Mouse (Mus musculus): ENCODE results near the gene Ldlr. TPM values are rescaled to one million over a fixed set of nuclear protein-coding genes. Genes with fewer than 3 reads are reported as not detected.

The Ldlr gene
- polyA plus RNA-seq, 1 experiment = 17.9 TPM

- Histone ChIP-seq H3K27ac (ENCODE audit: insufficient read depth, low read length) (no peak overlapping the region), H3K4me1 (ENCODE audit: control insufficient read depth, insufficient read depth, low read length) (no peaks in the 10 kb centered on the region), H3K4me3 (ENCODE audit: insufficient read depth, low read length) (no peak overlapping the region)
- TF ChIP-seq POLR2A (IDR thresholded peaks at IDR 0.05; ENCODE audit: extremely low read depth, insufficient read depth, low read length) (no peak), CTCF (IDR thresholded peaks at IDR 0.05; ENCODE audit: extremely low read depth, insufficient read depth, low read length) (no peak)
Measured at GRCm38 (mm10) chr9:21735126-21735525, 11.8 kb downstream of the Ldlr start.

- Histone ChIP-seq H3K27ac (ENCODE audit: insufficient read depth, low read length) (no peak overlapping the region), H3K4me3 (ENCODE audit: insufficient read depth, low read length) (no peak overlapping the region), H3K4me1 (ENCODE audit: control insufficient read depth, insufficient read depth, low read length) (no peaks in the 10 kb centered on the region)
- TF ChIP-seq CTCF (IDR thresholded peaks at IDR 0.05; ENCODE audit: extremely low read depth, insufficient read depth, low read length) (no peak), POLR2A (IDR thresholded peaks at IDR 0.05; ENCODE audit: extremely low read depth, insufficient read depth, low read length) (no peak)
Measured at GRCm38 (mm10) chr9:21736580-21736979, 13.3 kb downstream of the Ldlr start.

GRCm38 (mm10) chr9:21737188-21737587 lies 13.9 kb downstream of the Ldlr start:
- Histone ChIP-seq H3K4me1 (ENCODE audit: control insufficient read depth, insufficient read depth, low read length) (no peaks in the 10 kb centered on the region), H3K4me3 (ENCODE audit: insufficient read depth, low read length) (no peak overlapping the region), H3K27ac (ENCODE audit: insufficient read depth, low read length) (no peak overlapping the region)
- TF ChIP-seq CTCF (IDR thresholded peaks at IDR 0.05; ENCODE audit: extremely low read depth, insufficient read depth, low read length) (no peak), POLR2A (IDR thresholded peaks at IDR 0.05; ENCODE audit: extremely low read depth, insufficient read depth, low read length) (no peak)

- TF ChIP-seq CTCF (IDR thresholded peaks at IDR 0.05; ENCODE audit: extremely low read depth, insufficient read depth, low read length) (no peak), POLR2A (IDR thresholded peaks at IDR 0.05; ENCODE audit: extremely low read depth, insufficient read depth, low read length) (no peak)
- H3K27ac ChIP-seq (ENCODE audit: insufficient read depth, low read length) = no peak overlapping the region
- H3K4me1 ChIP-seq (ENCODE audit: control insufficient read depth, insufficient read depth, low read length) = no peaks in the 10 kb centered on the region
- H3K4me3 ChIP-seq (ENCODE audit: insufficient read depth, low read length) = no peak overlapping the region
Measured at GRCm38 (mm10) chr9:21738776-21739175, 15.5 kb downstream of the Ldlr start.

GRCm38 (mm10) chr9:21740427-21740826 lies 17.1 kb downstream of the Ldlr start:
- Histone ChIP-seq H3K4me3 (ENCODE audit: insufficient read depth, low read length) (no peak overlapping the region), H3K4me1 (ENCODE audit: control insufficient read depth, insufficient read depth, low read length) (no peaks in the 10 kb centered on the region), H3K27ac (ENCODE audit: insufficient read depth, low read length) (no peak overlapping the region)
- TF ChIP-seq CTCF (IDR thresholded peaks at IDR 0.05; ENCODE audit: extremely low read depth, insufficient read depth, low read length) (no peak), POLR2A (IDR thresholded peaks at IDR 0.05; ENCODE audit: extremely low read depth, insufficient read depth, low read length) (no peak)

- Histone ChIP-seq H3K4me1 (ENCODE audit: control insufficient read depth, insufficient read depth, low read length) (no peaks in the 10 kb centered on the region), H3K27ac (ENCODE audit: insufficient read depth, low read length) (no peak overlapping the region), H3K4me3 (ENCODE audit: insufficient read depth, low read length) (no peak overlapping the region)
- TF ChIP-seq POLR2A (IDR thresholded peaks at IDR 0.05; ENCODE audit: extremely low read depth, insufficient read depth, low read length) = no peak
- TF ChIP-seq CTCF (IDR thresholded peaks at IDR 0.05; ENCODE audit: extremely low read depth, insufficient read depth, low read length) = no peak
Measured at GRCm38 (mm10) chr9:21741514-21741913, 18.2 kb downstream of the Ldlr start.

GRCm38 (mm10) chr9:21747238-21747774 lies 24.0 kb downstream of the Ldlr start:
- Histone ChIP-seq H3K4me1 (ENCODE audit: control insufficient read depth, insufficient read depth, low read length) (peaks cover 5% of the 10 kb centered on the region), H3K4me3 (ENCODE audit: insufficient read depth, low read length) (no peak overlapping the region), H3K27ac (ENCODE audit: insufficient read depth, low read length) (no peak overlapping the region)
- TF ChIP-seq CTCF (IDR thresholded peaks at IDR 0.05; ENCODE audit: extremely low read depth, insufficient read depth, low read length) (no peak), POLR2A (IDR thresholded peaks at IDR 0.05; ENCODE audit: extremely low read depth, insufficient read depth, low read length) (no peak)

GRCm38 (mm10) chr9:21748033-21748432 lies 24.8 kb downstream of the Ldlr start:
- H3K4me1 ChIP-seq (ENCODE audit: control insufficient read depth, insufficient read depth, low read length) = peaks cover 5% of the 10 kb centered on the region
- no peak overlapping the region for H3K27ac ChIP-seq (ENCODE audit: insufficient read depth, low read length)
- TF ChIP-seq POLR2A (IDR thresholded peaks at IDR 0.05; ENCODE audit: extremely low read depth, insufficient read depth, low read length) = no peak
- no peak for TF ChIP-seq CTCF (IDR thresholded peaks at IDR 0.05; ENCODE audit: extremely low read depth, insufficient read depth, low read length)

GRCm38 (mm10) chr9:21748491-21748890 lies 25.2 kb downstream of the Ldlr start:
- TF ChIP-seq CTCF (IDR thresholded peaks at IDR 0.05; ENCODE audit: extremely low read depth, insufficient read depth, low read length) = no peak
- TF ChIP-seq POLR2A (IDR thresholded peaks at IDR 0.05; ENCODE audit: extremely low read depth, insufficient read depth, low read length) = no peak
- Histone ChIP-seq H3K27ac (ENCODE audit: insufficient read depth, low read length) (no peak overlapping the region), H3K4me3 (ENCODE audit: insufficient read depth, low read length) (no peak overlapping the region), H3K4me1 (ENCODE audit: control insufficient read depth, insufficient read depth, low read length) (peaks cover 5% of the 10 kb centered on the region)

More at GRCm38 (mm10) chr9:21748033-21748432, 24.8 kb downstream of the Ldlr start:
- no peak overlapping the region for H3K4me3 ChIP-seq (ENCODE audit: insufficient read depth, low read length)

GRCm38 (mm10) chr9:21749382-21750118 lies 26.3 kb downstream of the Ldlr start:
- Histone ChIP-seq H3K4me3 (ENCODE audit: insufficient read depth, low read length) (no peak overlapping the region), H3K4me1 (ENCODE audit: control insufficient read depth, insufficient read depth, low read length) (peaks cover 5% of the 10 kb centered on the region), H3K27ac (ENCODE audit: insufficient read depth, low read length) (no peak overlapping the region)
- TF ChIP-seq CTCF (IDR thresholded peaks at IDR 0.05; ENCODE audit: extremely low read depth, insufficient read depth, low read length) (no peak), POLR2A (IDR thresholded peaks at IDR 0.05; ENCODE audit: extremely low read depth, insufficient read depth, low read length) (no peak)

Data from cortical plate, adult 2 months (tissue).